ENCODE assay signal across 8 mouse cellular contexts in the genomic region with DNA sequence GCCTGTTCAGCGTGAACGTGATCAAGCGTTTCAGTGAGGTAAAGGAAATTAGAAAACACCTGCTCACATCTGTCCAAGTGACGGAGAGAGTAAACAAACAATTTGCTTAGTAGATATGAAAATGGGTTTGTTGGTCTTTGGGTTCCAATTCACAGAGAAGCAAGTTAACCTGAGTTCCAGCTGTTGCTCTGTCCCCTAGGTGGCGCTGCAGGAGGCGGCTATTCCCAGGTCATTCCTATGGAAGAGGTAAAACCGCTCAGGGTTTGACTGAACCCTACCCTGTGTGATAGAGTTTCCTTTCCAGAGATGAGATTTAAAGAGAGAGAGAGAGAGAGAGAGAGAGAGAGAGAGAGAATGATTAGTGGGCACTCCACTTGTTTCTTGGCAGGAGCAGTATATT. TPM values are rescaled to one million over a fixed set of nuclear protein-coding genes. Genes with fewer than 3 reads are reported as not detected.
DNase-seq lines count a peak whose midpoint lies in the region; TF ChIP-seq lines count a peak whose summit lies in the region.

No protein-coding gene starts in this region.

- TF ChIP-seq CTCF in brain, embryonic 14.5 days (IDR thresholded peaks at IDR 0.05; ENCODE audit: borderline replicate concordance, extremely low read depth, insufficient read depth, insufficient read length), result peak; percentile 77

- DNase-seq in left cerebral cortex, adult 18-20 months (ENCODE audit: low spot score in 2 of 2), result peak; percentile 73 to 79
- DNase-seq in left cerebral cortex, adult 8-10 months (ENCODE audit: low spot score in 2 of 2), result no peak
- peak; percentile 22 for DNase-seq in Muller cell, postnatal 12 days (ENCODE audit: inconsistent ontology term)
- peak; percentile 62 for DNase-seq in brain, embryonic 14.5 days (ENCODE audit: low read depth)
- DNase-seq in frontal cortex, postnatal 25 days (ENCODE audit: low spot score in 2 of 2), result peak; percentile 50 to 54
- peak; percentile 66 for DNase-seq in left cerebral cortex, postnatal 4 days
- DNase-seq in retina, adult 2 months (ENCODE audit: low read depth, low spot score), result peak; percentile 32
- peak; percentile 34 for DNase-seq in yolk sac, embryonic 10.5 days (ENCODE audit: low spot score)

- intact Hi-C loops in left cerebral cortex, postnatal 4 days (cut with DNase I), result no loop called here

- TF ChIP-seq POLR2A in brain, embryonic 14.5 days (IDR thresholded peaks at IDR 0.05; ENCODE audit: borderline replicate concordance, extremely low read depth, insufficient read depth, insufficient read length, poor library complexity, severe bottlenecking), result no peak

RNA-seq across cellular contexts. Expression of gene Akap5, which starts 31.5 kb away (rescaled TPM):
- total RNA-seq in left cerebral cortex, adult 18-20 months (2021), result 10 to 100 TPM; 81.5 to 81.9 TPM
- total RNA-seq in left cerebral cortex, adult 8-10 months (2022), result 10 to 100 TPM; 87.0 to 91.3 (median 88.8) TPM
- 4.2 and 8.5 TPM in 2 replicates for polyA plus RNA-seq in brain, embryonic 14.5 days (2012; rRNA removed)
- 10 to 100 TPM; 29.9 to 37.0 TPM for total RNA-seq in left cerebral cortex, postnatal 4 days (2021)

RNA-seq across cellular contexts. Expression of gene Mthfd1, which starts 38.1 kb away (rescaled TPM):
- total RNA-seq in left cerebral cortex, adult 18-20 months (2021), result 10 to 100 TPM; 36.6 to 38.1 TPM
- total RNA-seq in left cerebral cortex, adult 8-10 months (2022), result 10 to 100 TPM; 42.5 to 45.2 (median 42.9) TPM
- 27.9 and 30.9 TPM in 2 replicates for polyA plus RNA-seq in brain, embryonic 14.5 days (2012; rRNA removed)
- total RNA-seq in left cerebral cortex, postnatal 4 days (2021), result 10 to 100 TPM; 34.4 to 37.2 TPM

RNA-seq across cellular contexts. Expression of gene Tex21, which starts 46.6 kb away (rescaled TPM):
- not detected for total RNA-seq in left cerebral cortex, adult 18-20 months (2021)
- total RNA-seq in left cerebral cortex, adult 8-10 months (2022), result not detected
- 0.04 TPM in 1 of 2 replicates, not detected in the other for polyA plus RNA-seq in brain, embryonic 14.5 days (2012; rRNA removed)
- total RNA-seq in left cerebral cortex, postnatal 4 days (2021), result not detected

Comparison
In these comparisons a context has a peak if more than half of its experiments do, and no peak if none do; other contexts are left out.
1. DNase-seq: peak in left cerebral cortex, adult 18-20 months (2 of 2), Muller cell, postnatal 12 days (single experiment), brain, embryonic 14.5 days (single experiment), frontal cortex, postnatal 25 days (2 of 2), left cerebral cortex, postnatal 4 days (single experiment), retina, adult 2 months (single experiment) and yolk sac, embryonic 10.5 days (single experiment); none in left cerebral cortex, adult 8-10 months (0 of 2).